Mouse (Mus musculus): Measurements from ENCODE around the gene Grasp. TPM values are rescaled to one million over a fixed set of nuclear protein-coding genes. Genes with fewer than 3 reads are reported as not detected.

Gene Grasp
- polyA plus RNA-seq, 1 experiment from 2014 or later, result 5.0 TPM

GRCm38 (mm10) chr15:101262502-101262901, 38.5 kb downstream of the Grasp start:
- H3K4me3 ChIP-seq (ENCODE audit: low read length), result no peak overlapping the region
- H3K9ac ChIP-seq (ENCODE audit: low read depth, low read length), result no peak overlapping the region
- WGBS, result 54% methylated on average over 5 of the region's 5 CpGs
- H3K4me1 ChIP-seq (ENCODE audit: control insufficient read depth, insufficient read depth, low read length), result peaks cover 8% of the 10 kb centered on the region
- ATAC-seq (ENCODE audit: low FRiP score, low TSS enrichment), result no peak
- no peaks in the 10 kb centered on the region for H3K9me3 ChIP-seq (ENCODE audit: control insufficient read depth, low read length)
- H3K27ac ChIP-seq (ENCODE audit: low read depth, low read length), result no peak overlapping the region
- H3K4me2 ChIP-seq (replicated peaks; ENCODE audit: low read depth, low read length), result no peak overlapping the region
- no peaks in the 10 kb centered on the region for H3K27me3 ChIP-seq (ENCODE audit: control insufficient read depth, insufficient read depth, low read length)
- H3K36me3 ChIP-seq (ENCODE audit: control insufficient read depth, insufficient read depth, low read length), result no peaks in the 10 kb centered on the region

DNA sequence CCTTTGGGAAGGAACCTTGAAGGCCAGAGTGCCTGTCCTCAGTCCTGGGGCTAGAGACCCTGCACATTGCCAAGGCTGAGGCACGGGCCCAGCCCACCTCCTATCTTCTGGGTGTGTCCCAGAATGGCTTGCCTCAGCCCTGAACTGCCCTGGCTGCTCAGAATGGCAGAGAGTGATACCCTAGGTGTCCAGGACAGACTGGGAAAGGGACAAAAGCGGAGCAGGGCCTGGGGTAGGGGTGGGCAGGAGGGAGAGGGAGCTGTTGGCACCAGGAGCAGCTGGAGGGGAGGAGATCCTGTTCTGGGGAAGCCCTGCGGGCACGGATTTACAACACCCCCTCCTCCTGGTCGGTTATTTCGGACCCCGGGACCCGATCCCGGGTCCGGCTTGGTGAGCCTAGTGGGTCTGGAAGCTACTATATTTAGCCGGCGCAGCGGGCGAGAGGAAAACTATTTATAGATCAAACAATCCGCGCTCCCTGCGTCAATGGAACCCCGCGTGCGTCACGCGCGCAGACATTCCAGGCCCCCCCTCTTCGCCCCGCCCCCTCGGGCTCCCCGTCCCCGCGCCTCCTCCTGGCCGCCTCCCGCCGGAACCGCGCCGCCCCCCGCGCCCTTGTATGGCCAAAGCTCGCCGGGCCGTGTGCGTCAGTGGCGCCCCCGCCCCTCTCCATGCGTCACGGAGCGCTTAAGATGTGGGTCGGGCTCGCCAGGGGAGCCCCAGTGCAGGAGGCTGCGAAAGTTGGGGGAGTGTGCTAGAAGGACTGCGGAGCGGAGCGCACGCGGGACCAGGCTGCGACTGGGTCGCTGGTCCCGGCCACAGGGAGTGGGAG, 42.4 kb downstream of the Grasp start:
- Histone ChIP-seq H3K4me2 (replicated peaks; ENCODE audit: low read depth, low read length) (peak overlapping the region; percentile 86), H3K4me1 (ENCODE audit: control insufficient read depth, insufficient read depth, low read length) (peaks cover 8% of the 10 kb centered on the region), H3K9ac (ENCODE audit: low read depth, low read length) (peak overlapping the region; percentile 54), H3K36me3 (ENCODE audit: control insufficient read depth, insufficient read depth, low read length) (peaks cover 8% of the 10 kb centered on the region), H3K4me3 (ENCODE audit: low read length) (peak overlapping the region; percentile 55), H3K9me3 (ENCODE audit: control insufficient read depth, low read length) (no peaks in the 10 kb centered on the region), H3K27ac (ENCODE audit: low read depth, low read length) (no peak overlapping the region), H3K27me3 (ENCODE audit: control insufficient read depth, insufficient read depth, low read length) (0 out of 2 replicates have a peak, but pooled peaks cover 3% of the 10 kb centered on the region)
- peak; percentile 88 for ATAC-seq (ENCODE audit: low FRiP score, low TSS enrichment)
- WGBS, result 1% methylated on average over 56 of the region's 57 CpGs

DNA sequence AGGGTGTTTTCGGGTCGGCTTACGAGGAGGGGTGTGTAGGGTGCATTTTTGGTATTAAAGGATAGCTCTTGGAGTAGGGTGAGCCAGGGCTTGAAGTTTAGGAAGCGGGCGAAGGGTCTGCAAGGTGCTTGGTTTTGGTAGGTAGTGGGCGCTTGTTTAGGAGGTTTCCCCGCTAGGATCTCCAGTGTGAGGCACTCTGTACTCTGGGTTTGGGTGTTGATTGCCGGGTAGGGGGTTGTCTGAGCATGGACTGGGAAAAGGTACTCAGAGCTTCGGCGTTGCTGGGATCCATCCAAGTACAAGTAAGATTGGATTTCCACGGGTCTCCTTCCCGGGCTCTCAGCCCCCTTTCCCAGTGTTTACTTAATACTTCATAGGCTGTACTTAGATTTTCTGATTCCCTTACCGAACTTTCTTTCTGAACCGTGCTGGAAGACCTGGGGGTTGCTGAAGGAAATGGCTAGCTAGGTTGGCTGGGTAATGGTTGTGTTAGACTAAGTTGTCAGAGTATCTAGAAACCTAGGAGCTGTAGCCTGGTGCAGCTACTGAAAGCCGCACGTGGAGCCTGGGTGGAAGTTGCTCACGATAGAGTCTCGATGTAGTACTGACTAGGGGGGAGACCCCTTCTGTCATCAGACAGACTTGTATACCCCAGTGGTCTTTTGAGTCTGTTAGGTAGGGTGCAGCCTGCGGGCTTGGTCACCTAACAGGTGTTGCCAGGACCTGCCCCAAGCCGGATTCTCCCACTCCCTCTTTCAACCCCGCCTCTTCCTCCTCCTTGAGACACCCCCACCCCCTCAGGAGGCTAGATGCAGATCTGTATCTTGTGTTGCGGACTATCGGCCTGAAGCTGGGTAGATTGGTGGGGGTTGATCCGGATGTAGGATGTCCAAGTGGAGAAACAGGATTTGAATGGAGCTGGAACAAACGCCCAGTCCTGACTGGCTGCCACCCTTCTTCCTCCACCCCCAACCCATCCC, 43.4 kb downstream of the Grasp start:
- Histone ChIP-seq H3K4me1 (ENCODE audit: control insufficient read depth, insufficient read depth, low read length) (peaks cover 8% of the 10 kb centered on the region), H3K4me2 (replicated peaks; ENCODE audit: low read depth, low read length) (peak overlapping the region; percentile 86), H3K27me3 (ENCODE audit: control insufficient read depth, insufficient read depth, low read length) (0 out of 2 replicates have a peak, but pooled peaks cover 3% of the 10 kb centered on the region), H3K4me3 (ENCODE audit: low read length) (peak overlapping the region; percentile 55), H3K27ac (ENCODE audit: low read depth, low read length) (0 out of 2 replicates have a peak overlapping the region, but pooled peaks have one; percentile 39), H3K9ac (ENCODE audit: low read depth, low read length) (peak overlapping the region; percentile 54), H3K36me3 (ENCODE audit: control insufficient read depth, insufficient read depth, low read length) (peaks cover 16% of the 10 kb centered on the region), H3K9me3 (ENCODE audit: control insufficient read depth, low read length) (no peaks in the 10 kb centered on the region)
- ATAC-seq (ENCODE audit: low FRiP score, low TSS enrichment), result peak; percentile 18; the same call in 1 of the 2 replicates
- 2% methylated on average over 25 of the region's 25 CpGs for WGBS

DNA sequence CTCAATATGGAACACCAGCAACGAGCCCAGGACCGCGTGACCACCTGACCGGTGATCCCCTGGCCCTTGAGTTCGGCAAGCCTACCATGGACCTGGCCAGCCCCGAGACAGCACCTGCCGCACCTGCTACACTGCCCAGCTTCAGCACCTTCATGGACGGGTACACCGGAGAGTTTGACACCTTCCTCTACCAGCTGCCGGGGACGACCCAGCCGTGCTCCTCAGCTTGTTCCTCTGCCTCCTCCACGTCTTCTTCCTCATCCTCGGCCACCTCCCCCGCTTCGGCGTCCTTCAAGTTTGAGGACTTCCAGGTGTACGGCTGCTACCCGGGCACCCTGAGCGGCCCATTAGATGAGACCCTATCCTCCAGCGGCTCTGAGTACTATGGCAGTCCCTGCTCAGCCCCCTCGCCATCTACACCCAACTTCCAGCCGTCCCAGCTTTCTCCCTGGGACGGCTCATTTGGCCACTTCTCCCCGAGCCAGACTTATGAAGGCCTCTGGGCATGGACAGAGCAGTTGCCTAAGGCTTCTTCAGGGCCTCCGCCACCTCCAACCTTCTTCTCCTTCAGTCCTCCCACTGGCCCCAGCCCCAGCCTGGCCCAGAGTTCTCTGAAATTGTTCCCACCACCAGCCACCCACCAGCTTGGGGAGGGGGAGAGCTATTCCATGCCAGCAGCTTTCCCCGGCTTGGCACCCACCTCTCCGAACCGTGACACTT, 46.3 kb downstream of the Grasp start:
- Histone ChIP-seq H3K27ac (ENCODE audit: low read depth, low read length) (no peak overlapping the region), H3K4me2 (replicated peaks; ENCODE audit: low read depth, low read length) (no peak overlapping the region), H3K27me3 (ENCODE audit: control insufficient read depth, insufficient read depth, low read length) (0 out of 2 replicates have a peak, but pooled peaks cover 3% of the 10 kb centered on the region), H3K9ac (ENCODE audit: low read depth, low read length) (no peak overlapping the region), H3K9me3 (ENCODE audit: control insufficient read depth, low read length) (no peaks in the 10 kb centered on the region), H3K4me1 (ENCODE audit: control insufficient read depth, insufficient read depth, low read length) (peaks cover 8% of the 10 kb centered on the region), H3K4me3 (ENCODE audit: low read length) (no peak overlapping the region), H3K36me3 (ENCODE audit: control insufficient read depth, insufficient read depth, low read length) (peaks cover 35% of the 10 kb centered on the region)
- WGBS, result 84% methylated on average over 29 of the region's 29 CpGs
- no peak for ATAC-seq (ENCODE audit: low FRiP score, low TSS enrichment)

- WGBS, result 88% methylated on average over 3 of the region's 3 CpGs
- no peak for ATAC-seq (ENCODE audit: low FRiP score, low TSS enrichment)
These were observed 47.1 kb downstream of the Grasp start for GRCm38 (mm10) chr15:101271107-101271506.

DNA sequence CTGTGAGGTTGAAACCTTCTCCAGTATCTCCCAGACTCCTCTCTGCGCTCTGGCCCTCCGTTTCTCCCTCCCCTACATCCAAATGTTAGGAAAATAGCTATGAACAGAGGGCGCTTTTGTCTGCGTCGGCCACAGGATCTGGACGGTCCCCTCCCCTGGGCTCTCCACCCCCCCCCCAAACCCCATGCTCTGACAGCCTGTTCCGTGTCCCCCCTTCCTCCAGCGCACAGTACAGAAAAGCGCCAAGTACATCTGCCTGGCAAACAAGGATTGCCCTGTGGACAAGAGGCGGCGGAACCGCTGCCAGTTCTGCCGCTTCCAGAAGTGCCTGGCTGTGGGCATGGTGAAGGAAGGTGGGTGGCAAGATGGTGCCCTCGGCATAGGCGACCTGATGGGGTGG, 47.5 kb downstream of the Grasp start:
- Histone ChIP-seq H3K27me3 (ENCODE audit: control insufficient read depth, insufficient read depth, low read length) (0 out of 2 replicates have a peak, but pooled peaks cover 3% of the 10 kb centered on the region), H3K4me3 (ENCODE audit: low read length) (no peak overlapping the region), H3K27ac (ENCODE audit: low read depth, low read length) (no peak overlapping the region), H3K4me1 (ENCODE audit: control insufficient read depth, insufficient read depth, low read length) (no peaks in the 10 kb centered on the region), H3K9me3 (ENCODE audit: control insufficient read depth, low read length) (no peaks in the 10 kb centered on the region), H3K36me3 (ENCODE audit: control insufficient read depth, insufficient read depth, low read length) (peaks cover 35% of the 10 kb centered on the region), H3K9ac (ENCODE audit: low read depth, low read length) (no peak overlapping the region), H3K4me2 (replicated peaks; ENCODE audit: low read depth, low read length) (no peak overlapping the region)
- 87% methylated on average over 15 of the region's 15 CpGs for WGBS
- ATAC-seq (ENCODE audit: low FRiP score, low TSS enrichment), result no peak

More at GRCm38 (mm10) chr15:101271107-101271506, 47.1 kb downstream of the Grasp start:
- H3K27me3 ChIP-seq (ENCODE audit: control insufficient read depth, insufficient read depth, low read length), result 0 out of 2 replicates have a peak, but pooled peaks cover 3% of the 10 kb centered on the region
- H3K27ac ChIP-seq (ENCODE audit: low read depth, low read length), result no peak overlapping the region
- H3K4me1 ChIP-seq (ENCODE audit: control insufficient read depth, insufficient read depth, low read length), result peaks cover under 1% of the 10 kb centered on the region; the same call in 1 of the 2 replicates
- no peak overlapping the region for H3K4me3 ChIP-seq (ENCODE audit: low read length)
- no peak overlapping the region for H3K4me2 ChIP-seq (replicated peaks; ENCODE audit: low read depth, low read length)
- no peak overlapping the region for H3K9ac ChIP-seq (ENCODE audit: low read depth, low read length)
- H3K36me3 ChIP-seq (ENCODE audit: control insufficient read depth, insufficient read depth, low read length), result peaks cover 35% of the 10 kb centered on the region
- no peaks in the 10 kb centered on the region for H3K9me3 ChIP-seq (ENCODE audit: control insufficient read depth, low read length)

- Histone ChIP-seq H3K27me3 (ENCODE audit: control insufficient read depth, insufficient read depth, low read length) (no peaks in the 10 kb centered on the region), H3K27ac (ENCODE audit: low read depth, low read length) (no peak overlapping the region), H3K4me2 (replicated peaks; ENCODE audit: low read depth, low read length) (no peak overlapping the region), H3K9ac (ENCODE audit: low read depth, low read length) (no peak overlapping the region), H3K36me3 (ENCODE audit: control insufficient read depth, insufficient read depth, low read length) (peaks cover 35% of the 10 kb centered on the region), H3K9me3 (ENCODE audit: control insufficient read depth, low read length) (no peaks in the 10 kb centered on the region), H3K4me3 (ENCODE audit: low read length) (no peak overlapping the region), H3K4me1 (ENCODE audit: control insufficient read depth, insufficient read depth, low read length) (peaks cover 14% of the 10 kb centered on the region; the same call in 1 of the 2 replicates)
- 59% methylated on average over 6 of the region's 6 CpGs for WGBS
- ATAC-seq (ENCODE audit: low FRiP score, low TSS enrichment), result no peak
These were observed 50.4 kb downstream of the Grasp start for GRCm38 (mm10) chr15:101274380-101274779.

DNA sequence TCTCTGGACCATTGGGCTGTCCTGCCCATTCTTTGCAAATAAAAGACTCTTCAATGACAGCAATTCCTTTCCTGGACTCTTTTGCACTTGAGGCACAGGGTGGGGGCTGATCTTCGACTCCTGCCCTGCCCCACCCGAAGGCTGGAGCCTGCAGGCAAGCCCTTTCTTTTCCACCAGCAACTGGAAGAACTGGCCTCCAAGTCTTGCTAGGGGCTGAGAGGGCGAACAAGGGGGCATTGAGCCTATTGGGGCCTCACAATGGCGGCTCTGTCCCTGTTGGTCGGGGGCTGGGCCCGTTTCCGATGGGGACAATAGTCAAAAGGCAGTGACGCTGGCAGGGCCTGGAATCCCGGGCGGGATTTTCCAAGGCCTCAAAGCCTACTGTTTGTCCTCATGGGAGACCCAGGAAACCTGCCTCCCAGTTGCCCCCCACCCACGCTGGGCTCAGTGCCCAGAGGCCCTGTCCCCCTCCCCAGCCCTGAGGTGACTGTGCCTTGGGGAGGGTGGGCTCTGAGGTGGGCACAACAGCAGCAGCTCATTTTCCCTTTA, 53.4 kb downstream of the Grasp start:
- H3K4me1 ChIP-seq (ENCODE audit: control insufficient read depth, insufficient read depth, low read length), result peaks cover 14% of the 10 kb centered on the region; the same call in 1 of the 2 replicates
- 67% methylated on average over 11 of the region's 11 CpGs for WGBS
- no peak for ATAC-seq (ENCODE audit: low FRiP score, low TSS enrichment)
- no peak overlapping the region for H3K4me3 ChIP-seq (ENCODE audit: low read length)
- H3K9ac ChIP-seq (ENCODE audit: low read depth, low read length), result no peak overlapping the region
- no peaks in the 10 kb centered on the region for H3K9me3 ChIP-seq (ENCODE audit: control insufficient read depth, low read length)
- no peak overlapping the region for H3K27ac ChIP-seq (ENCODE audit: low read depth, low read length)
- no peak overlapping the region for H3K4me2 ChIP-seq (replicated peaks; ENCODE audit: low read depth, low read length)
- H3K27me3 ChIP-seq (ENCODE audit: control insufficient read depth, insufficient read depth, low read length), result no peaks in the 10 kb centered on the region
- peaks cover 18% of the 10 kb centered on the region for H3K36me3 ChIP-seq (ENCODE audit: control insufficient read depth, insufficient read depth, low read length)

Measured in kidney, embryonic 14.5 days (tissue).